Mouse (Mus musculus): Measurements from ENCODE around the gene Lgi4.

Gene Lgi4

GRCm38 (mm10) chr7:31051321-31052021 is 7.7 kb upstream of the Lgi4 start, which contains the start of gene Fxyd7:
Fxyd7 (minus strand) TSS chr7:31051467.
- no peak for DNase-seq (ENCODE audit: extremely low spot score, low read depth, low spot score)

- DNase-seq (ENCODE audit: extremely low spot score, low read depth, low spot score): no peak
Measured at GRCm38 (mm10) chr7:31052251-31052635, 6.9 kb upstream of the Lgi4 start.

- no peak for DNase-seq (ENCODE audit: extremely low spot score, low read depth, low spot score)
Measured at GRCm38 (mm10) chr7:31052636-31053434, 6.3 kb upstream of the Lgi4 start.

- DNase-seq (ENCODE audit: extremely low spot score, low read depth, low spot score): no peak
Measured at GRCm38 (mm10) chr7:31053882-31054447, 5.2 kb upstream of the Lgi4 start.

GRCm38 (mm10) chr7:31054661-31055320 is 4.4 kb upstream of the Lgi4 start:
- no peak for DNase-seq (ENCODE audit: extremely low spot score, low read depth, low spot score)

- DNase-seq (ENCODE audit: extremely low spot score, low read depth, low spot score): no peak
Measured at GRCm38 (mm10) chr7:31055354-31055824, 3.8 kb upstream of the Lgi4 start.

- DNase-seq (ENCODE audit: extremely low spot score, low read depth, low spot score): no peak
Measured at GRCm38 (mm10) chr7:31055883-31056282, 3.3 kb upstream of the Lgi4 start.

GRCm38 (mm10) chr7:31056448-31056847 is 2.7 kb upstream of the Lgi4 start:
- no peak for DNase-seq (ENCODE audit: extremely low spot score, low read depth, low spot score)

GRCm38 (mm10) chr7:31057071-31057470 is 2.1 kb upstream of the Lgi4 start, which contains the start of gene Fxyd1:
Fxyd1 (minus strand) TSS chr7:31057199.
- DNase-seq (ENCODE audit: extremely low spot score, low read depth, low spot score): no peak

GRCm38 (mm10) chr7:31057730-31058129 is 1.4 kb upstream of the Lgi4 start:
- no peak for DNase-seq (ENCODE audit: extremely low spot score, low read depth, low spot score)

GRCm38 (mm10) chr7:31058211-31058610 is 931 bp upstream of the Lgi4 start:
- DNase-seq (ENCODE audit: extremely low spot score, low read depth, low spot score): no peak

- DNase-seq (ENCODE audit: extremely low spot score, low read depth, low spot score): no peak
Measured at GRCm38 (mm10) chr7:31059919-31060620, 928 bp downstream of the Lgi4 start.

- no peak for DNase-seq (ENCODE audit: extremely low spot score, low read depth, low spot score)
Measured at GRCm38 (mm10) chr7:31060621-31061010, 1.5 kb downstream of the Lgi4 start.

GRCm38 (mm10) chr7:31063074-31063560 is 4.0 kb downstream of the Lgi4 start:
- DNase-seq (ENCODE audit: extremely low spot score, low read depth, low spot score): no peak

- no peak for DNase-seq (ENCODE audit: extremely low spot score, low read depth, low spot score)
Measured at GRCm38 (mm10) chr7:31067836-31068235, 8.7 kb downstream of the Lgi4 start.

GRCm38 (mm10) chr7:31069491-31069890 is 10.3 kb downstream of the Lgi4 start:
- no peak for DNase-seq (ENCODE audit: extremely low spot score, low read depth, low spot score)

- no peak for DNase-seq (ENCODE audit: extremely low spot score, low read depth, low spot score)
Measured at GRCm38 (mm10) chr7:31070324-31070723, 11.2 kb downstream of the Lgi4 start.

GRCm38 (mm10) chr7:31072326-31072725 is 13.2 kb downstream of the Lgi4 start:
- no peak for DNase-seq (ENCODE audit: extremely low spot score, low read depth, low spot score)

GRCm38 (mm10) chr7:31073546-31073945 is 14.4 kb downstream of the Lgi4 start:
- no peak for DNase-seq (ENCODE audit: extremely low spot score, low read depth, low spot score)

GRCm38 (mm10) chr7:31074061-31074712 is 15.0 kb downstream of the Lgi4 start:
- DNase-seq (ENCODE audit: extremely low spot score, low read depth, low spot score): no peak

All from hindlimb bud, embryonic 11.5 days (tissue).